Mouse (Mus musculus): ENCODE measurements around the gene Uchl3. TPM values are rescaled to one million over a fixed set of nuclear protein-coding genes. Genes with fewer than 3 reads are reported as not detected.

Uchl3 gene
- polyA plus RNA-seq, 1 experiment from 2014 or later: 119 TPM

GRCm38 (mm10) chr14:101687696-101688095 lies 33.9 kb downstream of the Uchl3 start:
- no peak overlapping the region for H3K9ac ChIP-seq
- H3K4me2 ChIP-seq: no peak overlapping the region
- H3K36me3 ChIP-seq: peaks cover 12% of the 10 kb centered on the region
- no peaks in the 10 kb centered on the region for H3K27me3 ChIP-seq (replicated peaks)
- no peaks in the 10 kb centered on the region for H3K4me1 ChIP-seq
- H3K27ac ChIP-seq: no peak overlapping the region
- H3K9me3 ChIP-seq (replicated peaks): no peaks in the 10 kb centered on the region
- no peak overlapping the region for H3K4me3 ChIP-seq
- 84% methylated on average over 6 of the region's 6 CpGs for WGBS (ENCODE audit: insufficient replicate concordance)
- no peak for ATAC-seq

GRCm38 (mm10) chr14:101688406-101688805 lies 34.6 kb downstream of the Uchl3 start:
- Histone ChIP-seq H3K9me3 (replicated peaks) (no peaks in the 10 kb centered on the region), H3K4me1 (no peaks in the 10 kb centered on the region), H3K36me3 (peaks cover 18% of the 10 kb centered on the region), H3K4me2 (no peak overlapping the region), H3K4me3 (no peak overlapping the region), H3K9ac (no peak overlapping the region), H3K27ac (no peak overlapping the region), H3K27me3 (replicated peaks) (no peaks in the 10 kb centered on the region)
- WGBS (ENCODE audit: insufficient replicate concordance): 80% methylated on average over 2 of the region's 2 CpGs
- no peak for ATAC-seq

GRCm38 (mm10) chr14:101704479-101704878 lies 50.7 kb downstream of the Uchl3 start:
- Histone ChIP-seq H3K4me1 (no peaks in the 10 kb centered on the region), H3K27me3 (replicated peaks) (no peaks in the 10 kb centered on the region), H3K36me3 (no peaks in the 10 kb centered on the region), H3K4me2 (no peak overlapping the region), H3K9me3 (replicated peaks) (no peaks in the 10 kb centered on the region), H3K9ac (no peak overlapping the region), H3K27ac (no peak overlapping the region), H3K4me3 (no peak overlapping the region)
- ATAC-seq: no peak
- WGBS (ENCODE audit: insufficient replicate concordance): 55% methylated on average over 4 of the region's 4 CpGs

GRCm38 (mm10) chr14:101707088-101707487 lies 53.3 kb downstream of the Uchl3 start:
- no peak overlapping the region for H3K4me3 ChIP-seq
- no peaks in the 10 kb centered on the region for H3K36me3 ChIP-seq
- H3K9ac ChIP-seq: no peak overlapping the region
- no peak for ATAC-seq
- no peaks in the 10 kb centered on the region for H3K27me3 ChIP-seq (replicated peaks)
- no peaks in the 10 kb centered on the region for H3K9me3 ChIP-seq (replicated peaks)
- no peak overlapping the region for H3K4me2 ChIP-seq
- H3K4me1 ChIP-seq: no peaks in the 10 kb centered on the region
- H3K27ac ChIP-seq: no peak overlapping the region
- 58% methylated on average over 5 of the region's 5 CpGs for WGBS (ENCODE audit: insufficient replicate concordance)

GRCm38 (mm10) chr14:101714414-101714813 lies 60.6 kb downstream of the Uchl3 start:
- ATAC-seq: no peak

GRCm38 (mm10) chr14:101729237-101729971 lies 75.6 kb downstream of the Uchl3 start, which contains the start of the genes Gm9922 and Lmo7:
Gm9922 (minus strand) TSS chr14:101729814.
Lmo7 (plus strand) TSS chr14:101729957.
- under 1% methylated on average over 51 of the region's 51 CpGs for WGBS (ENCODE audit: insufficient replicate concordance)
- H3K27ac ChIP-seq: no peak within 1 kb of the TSS
- ATAC-seq: peak; percentile 74

More at GRCm38 (mm10) chr14:101714414-101714813, 60.6 kb downstream of the Uchl3 start:
- Histone ChIP-seq H3K27ac (no peak overlapping the region), H3K4me1 (no peaks in the 10 kb centered on the region), H3K36me3 (no peaks in the 10 kb centered on the region), H3K27me3 (replicated peaks) (no peaks in the 10 kb centered on the region), H3K4me3 (no peak overlapping the region), H3K9ac (no peak overlapping the region), H3K9me3 (replicated peaks) (no peaks in the 10 kb centered on the region), H3K4me2 (no peak overlapping the region)
- 69% methylated on average over 2 of the region's 2 CpGs for WGBS (ENCODE audit: insufficient replicate concordance)

GRCm38 (mm10) chr14:101729972-101730692 lies 76.4 kb downstream of the Uchl3 start:
- Histone ChIP-seq H3K9ac (no peak overlapping the region), H3K4me1 (peaks cover 14% of the 10 kb centered on the region), H3K27ac (no peak overlapping the region), H3K27me3 (replicated peaks) (peaks cover 56% of the 10 kb centered on the region), H3K9me3 (replicated peaks) (no peaks in the 10 kb centered on the region), H3K36me3 (no peaks in the 10 kb centered on the region), H3K4me3 (peak overlapping the region; percentile 58), H3K4me2 (peak overlapping the region; percentile 87)
- WGBS (ENCODE audit: insufficient replicate concordance): 4% methylated on average over 28 of the region's 28 CpGs
- ATAC-seq: peak; percentile 37; the same call in 1 of the 2 replicates

More at GRCm38 (mm10) chr14:101729237-101729971, 75.6 kb downstream of the Uchl3 start, which contains the start of the genes Gm9922 and Lmo7:
- H3K36me3 ChIP-seq: no peaks in the 10 kb centered on the region
- peaks cover 14% of the 10 kb centered on the region for H3K4me1 ChIP-seq
- H3K9me3 ChIP-seq (replicated peaks): no peaks in the 10 kb centered on the region
- peaks cover 56% of the 10 kb centered on the region for H3K27me3 ChIP-seq (replicated peaks)
- H3K9ac ChIP-seq: peak within 1 kb of the TSS; percentile 35; the same call in 1 of the 2 replicates
- peak within 1 kb of the TSS; percentile 58 for H3K4me3 ChIP-seq
- peak within 1 kb of the TSS; percentile 87 for H3K4me2 ChIP-seq

- WGBS (ENCODE audit: insufficient replicate concordance): 23% methylated on average over 10 of the region's 10 CpGs
- Histone ChIP-seq H3K4me2 (no peak overlapping the region), H3K9ac (no peak overlapping the region), H3K27me3 (replicated peaks) (peaks cover 40% of the 10 kb centered on the region), H3K36me3 (no peaks in the 10 kb centered on the region), H3K4me1 (peaks cover 14% of the 10 kb centered on the region), H3K4me3 (no peak overlapping the region), H3K9me3 (replicated peaks) (no peaks in the 10 kb centered on the region), H3K27ac (no peak overlapping the region)
- ATAC-seq: no peak
Measured at GRCm38 (mm10) chr14:101733542-101734303, 80.0 kb downstream of the Uchl3 start.

- H3K9me3 ChIP-seq (replicated peaks): no peaks in the 10 kb centered on the region
- H3K9ac ChIP-seq: no peak overlapping the region
- no peak overlapping the region for H3K4me3 ChIP-seq
- WGBS (ENCODE audit: insufficient replicate concordance): 58% methylated on average over 4 of the region's 4 CpGs
- H3K36me3 ChIP-seq: no peaks in the 10 kb centered on the region
- H3K27ac ChIP-seq: no peak overlapping the region
- ATAC-seq: no peak
- H3K4me2 ChIP-seq: no peak overlapping the region
- H3K4me1 ChIP-seq: no peaks in the 10 kb centered on the region
- 0 out of 2 replicates have a peak, but pooled peaks cover 5% of the 10 kb centered on the region for H3K27me3 ChIP-seq (replicated peaks)
Measured at GRCm38 (mm10) chr14:101737501-101737900, 83.7 kb downstream of the Uchl3 start.

Measured in liver, embryonic 12.5 days (tissue).